Mouse (Mus musculus): ENCODE data around the gene Aldh4a1. TPM values are rescaled to one million over a fixed set of nuclear protein-coding genes. Genes with fewer than 3 reads are reported as not detected.
A peak's percentile ranks its signal among the peaks of the same experiment; 100 is the strongest.

Gene Aldh4a1
- polyA plus RNA-seq, 1 experiment from 2014 or later, result 14.1 TPM

GRCm38 (mm10) chr4:139608975-139609374 lies 13.7 kb upstream of the Aldh4a1 start:
- DNase-seq (no peak), ATAC-seq (ENCODE audit: low FRiP score, low TSS enrichment) (no peak)
- no peak overlapping the region for H3K4me2 ChIP-seq (ENCODE audit: low read length)
- H3K4me3 ChIP-seq (replicated peaks; ENCODE audit: low read depth, low read length), result no peak overlapping the region
- peaks cover 23% of the 10 kb centered on the region for H3K36me3 ChIP-seq (ENCODE audit: control insufficient read depth, insufficient read depth, low read length)
- 76% methylated on average over 4 of the region's 4 CpGs for WGBS
- no peak overlapping the region for H3K27ac ChIP-seq (replicated peaks; ENCODE audit: low read depth, low read length)
- H3K9me3 ChIP-seq (ENCODE audit: control insufficient read depth, low read length), result no peaks in the 10 kb centered on the region; the same call in 1 of the 2 replicates
- no peaks in the 10 kb centered on the region for H3K4me1 ChIP-seq (ENCODE audit: control insufficient read depth, insufficient read depth, low read length)
- H3K9ac ChIP-seq (replicated peaks; ENCODE audit: low read length), result no peak overlapping the region
- H3K27me3 ChIP-seq (ENCODE audit: control insufficient read depth, insufficient read depth, low read length), result no peaks in the 10 kb centered on the region

GRCm38 (mm10) chr4:139610954-139611353 lies 11.7 kb upstream of the Aldh4a1 start:
- H3K4me3 ChIP-seq (replicated peaks; ENCODE audit: low read depth, low read length), result no peak overlapping the region
- 35% methylated on average over 6 of the region's 6 CpGs for WGBS
- peaks cover 23% of the 10 kb centered on the region for H3K36me3 ChIP-seq (ENCODE audit: control insufficient read depth, insufficient read depth, low read length)
- no peak for DNase-seq
- ATAC-seq (ENCODE audit: low FRiP score, low TSS enrichment), result no peak
- H3K27ac ChIP-seq (replicated peaks; ENCODE audit: low read depth, low read length), result 0 out of 2 replicates have a peak overlapping the region, but pooled peaks have one; percentile 42
- no peak overlapping the region for H3K4me2 ChIP-seq (ENCODE audit: low read length)
- H3K27me3 ChIP-seq (ENCODE audit: control insufficient read depth, insufficient read depth, low read length), result no peaks in the 10 kb centered on the region
- no peaks in the 10 kb centered on the region; the same call in 1 of the 2 replicates for H3K9me3 ChIP-seq (ENCODE audit: control insufficient read depth, low read length)
- peaks cover 2% of the 10 kb centered on the region; the same call in 1 of the 2 replicates for H3K4me1 ChIP-seq (ENCODE audit: control insufficient read depth, insufficient read depth, low read length)
- H3K9ac ChIP-seq (replicated peaks; ENCODE audit: low read length), result no peak overlapping the region

- Histone ChIP-seq H3K27ac (replicated peaks; ENCODE audit: low read depth, low read length) (peak overlapping the region; percentile 42; the same call in 1 of the 2 replicates), H3K9ac (replicated peaks; ENCODE audit: low read length) (no peak overlapping the region; the same call in 1 of the 2 replicates), H3K36me3 (ENCODE audit: control insufficient read depth, insufficient read depth, low read length) (peaks cover 19% of the 10 kb centered on the region), H3K4me1 (ENCODE audit: control insufficient read depth, insufficient read depth, low read length) (peaks cover 4% of the 10 kb centered on the region; the same call in 1 of the 2 replicates), H3K27me3 (ENCODE audit: control insufficient read depth, insufficient read depth, low read length) (no peaks in the 10 kb centered on the region), H3K4me3 (replicated peaks; ENCODE audit: low read depth, low read length) (no peak overlapping the region), H3K9me3 (ENCODE audit: control insufficient read depth, low read length) (no peaks in the 10 kb centered on the region; the same call in 1 of the 2 replicates), H3K4me2 (ENCODE audit: low read length) (peak overlapping the region; percentile 41)
- ATAC-seq (ENCODE audit: low FRiP score, low TSS enrichment) (peak; percentile 65), DNase-seq (peak; percentile 90)
- WGBS, result 6% methylated on average over 10 of the region's 10 CpGs
These were observed 11.1 kb upstream of the Aldh4a1 start for GRCm38 (mm10) chr4:139611542-139611953.

DNA sequence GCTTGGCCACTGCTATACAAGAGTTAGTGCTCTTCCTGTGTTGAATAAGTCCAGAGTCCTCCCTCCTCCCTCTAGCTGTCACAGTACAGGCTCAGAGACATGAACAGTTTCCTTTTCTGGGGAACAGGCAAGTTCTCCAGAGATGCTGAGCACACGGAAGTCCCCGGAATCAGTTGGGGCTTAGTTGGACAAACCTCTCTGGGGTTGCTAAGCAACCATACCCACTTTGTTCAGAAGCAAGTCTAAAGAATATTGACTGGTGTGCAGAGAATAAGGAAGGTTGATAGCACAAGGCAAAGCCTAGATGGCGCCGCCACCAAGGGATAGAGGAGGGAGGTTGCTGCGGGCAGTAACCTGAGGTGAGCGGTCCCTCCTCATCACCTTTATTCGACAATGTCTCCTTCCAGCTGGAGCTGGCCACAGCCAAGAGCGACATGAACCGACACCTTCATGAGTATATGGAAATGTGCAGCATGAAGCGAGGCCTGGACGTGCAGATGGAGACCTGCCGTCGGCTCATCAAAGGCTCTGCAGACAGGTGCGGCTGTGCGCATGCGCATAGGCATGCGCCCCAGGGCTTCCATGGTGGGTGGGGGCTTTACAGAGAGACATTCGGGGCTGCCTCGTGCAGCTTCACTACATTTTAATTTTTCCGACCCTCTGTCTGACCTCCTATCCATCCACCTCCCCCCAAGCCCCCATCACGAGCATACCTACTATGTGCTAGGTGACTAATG lies 8.0 kb upstream of the Aldh4a1 start:
- Histone ChIP-seq H3K27ac (replicated peaks; ENCODE audit: low read depth, low read length) (no peak overlapping the region), H3K4me3 (replicated peaks; ENCODE audit: low read depth, low read length) (no peak overlapping the region), H3K9me3 (ENCODE audit: control insufficient read depth, low read length) (no peaks in the 10 kb centered on the region; the same call in 1 of the 2 replicates), H3K4me2 (ENCODE audit: low read length) (no peak overlapping the region), H3K36me3 (ENCODE audit: control insufficient read depth, insufficient read depth, low read length) (peaks cover 14% of the 10 kb centered on the region), H3K4me1 (ENCODE audit: control insufficient read depth, insufficient read depth, low read length) (peaks cover 8% of the 10 kb centered on the region), H3K27me3 (ENCODE audit: control insufficient read depth, insufficient read depth, low read length) (no peaks in the 10 kb centered on the region), H3K9ac (replicated peaks; ENCODE audit: low read length) (no peak overlapping the region; the same call in 1 of the 2 replicates)
- ATAC-seq (ENCODE audit: low FRiP score, low TSS enrichment) (no peak), DNase-seq (no peak)
- 86% methylated on average over 21 of the region's 21 CpGs for WGBS

DNA sequence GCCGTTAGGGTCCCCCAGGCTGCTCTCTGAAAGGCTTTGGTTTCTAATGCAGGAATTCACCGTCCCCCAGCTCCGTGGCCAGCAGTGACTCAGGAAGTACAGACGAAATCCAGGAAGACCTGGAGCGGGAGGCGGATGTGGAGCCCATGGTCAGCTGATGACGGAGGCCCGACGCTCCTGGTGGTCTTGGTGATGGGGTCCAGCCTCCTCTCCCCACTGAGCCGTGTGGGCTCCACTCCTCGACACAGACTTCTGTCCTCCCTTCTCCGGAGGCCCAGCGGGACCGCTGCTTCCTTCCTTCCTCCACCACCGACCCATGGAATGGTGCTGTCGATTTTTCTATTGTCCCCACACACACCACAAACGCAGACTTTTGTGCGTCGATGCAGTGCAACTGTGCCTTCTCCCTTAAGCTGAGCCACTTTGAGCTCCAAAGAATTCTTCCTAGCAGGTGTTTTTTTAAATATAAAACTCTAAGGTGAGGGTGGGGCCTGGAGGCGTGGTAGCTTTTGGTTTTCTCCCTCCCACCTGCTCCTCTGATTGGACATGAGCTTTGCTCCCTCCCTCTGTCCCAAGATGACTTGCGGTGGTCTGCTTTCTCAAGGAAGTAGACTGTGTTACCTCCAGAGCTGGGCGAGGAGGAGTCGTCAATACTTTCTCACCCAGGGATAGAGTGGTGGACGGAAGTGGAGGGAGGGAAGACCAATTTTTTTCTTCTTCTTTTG lies 6.2 kb upstream of the Aldh4a1 start:
- no peaks in the 10 kb centered on the region; the same call in 1 of the 2 replicates for H3K9me3 ChIP-seq (ENCODE audit: control insufficient read depth, low read length)
- peak overlapping the region; percentile 60; the same call in 1 of the 2 replicates for H3K27ac ChIP-seq (replicated peaks; ENCODE audit: low read depth, low read length)
- peak; percentile 57; the same call in 1 of the 2 replicates for ATAC-seq (ENCODE audit: low FRiP score, low TSS enrichment)
- 7% methylated on average over 24 of the region's 24 CpGs for WGBS
- H3K4me1 ChIP-seq (ENCODE audit: control insufficient read depth, insufficient read depth, low read length), result peaks cover 8% of the 10 kb centered on the region
- DNase-seq, result peak; percentile 76
- peaks cover 14% of the 10 kb centered on the region for H3K36me3 ChIP-seq (ENCODE audit: control insufficient read depth, insufficient read depth, low read length)
- peak overlapping the region; percentile 64 for H3K4me2 ChIP-seq (ENCODE audit: low read length)
- no peaks in the 10 kb centered on the region for H3K27me3 ChIP-seq (ENCODE audit: control insufficient read depth, insufficient read depth, low read length)
- peak overlapping the region; percentile 48; the same call in 1 of the 2 replicates for H3K9ac ChIP-seq (replicated peaks; ENCODE audit: low read length)
- H3K4me3 ChIP-seq (replicated peaks; ENCODE audit: low read depth, low read length), result peak overlapping the region; percentile 41

DNA sequence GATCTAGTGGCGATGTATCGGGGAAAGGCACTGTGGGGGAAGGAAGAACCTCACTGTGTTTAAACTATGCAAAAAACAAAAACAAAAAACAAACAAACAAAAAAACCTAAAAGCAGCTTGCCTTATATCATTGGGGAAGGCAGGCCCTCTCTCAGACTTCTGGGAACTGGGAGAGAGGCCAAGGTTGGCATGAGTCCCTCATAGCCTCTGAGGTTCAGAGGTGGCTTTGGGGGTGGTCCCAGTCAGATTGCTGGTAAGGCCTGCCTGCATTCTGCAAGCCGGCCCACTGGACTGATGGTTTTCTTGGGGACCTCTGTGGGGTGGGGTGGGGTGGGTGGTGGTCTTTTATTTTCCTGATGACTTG lies 5.7 kb upstream of the Aldh4a1 start:
- Histone ChIP-seq H3K27me3 (ENCODE audit: control insufficient read depth, insufficient read depth, low read length) (no peaks in the 10 kb centered on the region), H3K36me3 (ENCODE audit: control insufficient read depth, insufficient read depth, low read length) (peaks cover 14% of the 10 kb centered on the region), H3K4me3 (replicated peaks; ENCODE audit: low read depth, low read length) (peak overlapping the region; percentile 41; the same call in 1 of the 2 replicates), H3K27ac (replicated peaks; ENCODE audit: low read depth, low read length) (no peak overlapping the region), H3K4me2 (ENCODE audit: low read length) (peak overlapping the region; percentile 64), H3K9ac (replicated peaks; ENCODE audit: low read length) (no peak overlapping the region), H3K4me1 (ENCODE audit: control insufficient read depth, insufficient read depth, low read length) (peaks cover 8% of the 10 kb centered on the region), H3K9me3 (ENCODE audit: control insufficient read depth, low read length) (no peaks in the 10 kb centered on the region; the same call in 1 of the 2 replicates)
- DNase-seq, result no peak
- 50% methylated on average over 3 of the region's 3 CpGs for WGBS
- no peak for ATAC-seq (ENCODE audit: low FRiP score, low TSS enrichment)

- H3K27ac ChIP-seq (replicated peaks; ENCODE audit: low read depth, low read length), result no peak overlapping the region
- no peak overlapping the region for H3K4me2 ChIP-seq (ENCODE audit: low read length)
- no peaks in the 10 kb centered on the region; the same call in 1 of the 2 replicates for H3K36me3 ChIP-seq (ENCODE audit: control insufficient read depth, insufficient read depth, low read length)
- no peak overlapping the region for H3K4me3 ChIP-seq (replicated peaks; ENCODE audit: low read depth, low read length)
- H3K9ac ChIP-seq (replicated peaks; ENCODE audit: low read length), result no peak overlapping the region
- 78% methylated on average over 6 of the region's 6 CpGs for WGBS
- H3K4me1 ChIP-seq (ENCODE audit: control insufficient read depth, insufficient read depth, low read length), result peaks cover 25% of the 10 kb centered on the region
- H3K9me3 ChIP-seq (ENCODE audit: control insufficient read depth, low read length), result no peaks in the 10 kb centered on the region
- DNase-seq (no peak), ATAC-seq (ENCODE audit: low FRiP score, low TSS enrichment) (no peak)
- H3K27me3 ChIP-seq (ENCODE audit: control insufficient read depth, insufficient read depth, low read length), result no peaks in the 10 kb centered on the region
These were observed 2.9 kb upstream of the Aldh4a1 start for GRCm38 (mm10) chr4:139619765-139620164.

DNA sequence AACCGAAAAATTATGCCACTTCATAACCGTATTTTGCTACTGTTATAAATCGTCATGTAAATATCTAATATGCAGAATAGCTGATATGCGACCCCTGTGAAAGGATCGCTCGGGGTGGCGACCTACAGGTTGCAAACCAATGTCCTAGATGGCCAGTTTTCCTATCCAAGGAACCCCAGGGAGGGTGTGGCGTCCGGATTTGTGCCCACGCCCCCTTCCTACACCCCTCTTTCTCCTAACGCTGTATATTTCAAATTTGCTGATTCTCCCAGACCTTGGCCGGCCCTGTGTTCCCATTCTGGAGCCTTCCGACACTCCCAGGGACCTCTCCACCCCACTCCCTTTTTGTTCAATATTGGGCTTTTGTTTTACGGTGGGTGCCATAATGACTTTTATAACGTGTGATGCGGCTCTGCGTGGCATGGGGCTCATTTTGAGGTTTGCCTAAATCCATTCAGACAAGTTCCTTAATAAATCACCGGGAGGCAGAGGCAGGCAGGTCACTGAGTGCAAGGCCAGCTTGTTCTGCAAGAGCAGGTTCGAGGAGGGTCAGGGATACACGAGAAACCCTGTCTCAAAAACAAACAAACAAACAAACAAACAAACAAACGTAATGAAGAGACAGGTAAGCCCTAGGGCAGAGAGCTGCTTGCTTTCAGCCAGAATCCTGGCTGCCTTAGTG lies 909 bp downstream of the Aldh4a1 start:
- Histone ChIP-seq H3K4me1 (ENCODE audit: control insufficient read depth, insufficient read depth, low read length) (peaks cover 17% of the 10 kb centered on the region), H3K4me2 (ENCODE audit: low read length) (peak overlapping the region; percentile 86), H3K9me3 (ENCODE audit: control insufficient read depth, low read length) (no peaks in the 10 kb centered on the region), H3K27me3 (ENCODE audit: control insufficient read depth, insufficient read depth, low read length) (no peaks in the 10 kb centered on the region), H3K27ac (replicated peaks; ENCODE audit: low read depth, low read length) (peak overlapping the region; percentile 90; the same call in 1 of the 2 replicates), H3K36me3 (ENCODE audit: control insufficient read depth, insufficient read depth, low read length) (0 out of 2 replicates have a peak, but pooled peaks cover 3% of the 10 kb centered on the region), H3K9ac (replicated peaks; ENCODE audit: low read length) (peak overlapping the region; percentile 65), H3K4me3 (replicated peaks; ENCODE audit: low read depth, low read length) (peak overlapping the region; percentile 71)
- ATAC-seq (ENCODE audit: low FRiP score, low TSS enrichment), result no peak
- WGBS, result 29% methylated on average over 21 of the region's 21 CpGs
- DNase-seq, result no peak

Measured in midbrain, embryonic 14.5 days (tissue).